Mouse (Mus musculus) E14TG2a.4 (cell line): Measurements from ENCODE around the gene Trmt1.

Experiments
- CTCF ChIP-seq: conservative IDR thresholded peaks from 2 replicates; pipeline ENCODE4 v1.5.1; 2014; ENCODE audit warnings: low read length
- NANOG ChIP-seq: IDR thresholded peaks from 2 replicates; pipeline ENCODE4 v1.6.1; 2014; ENCODE audit warnings: borderline replicate concordance, low read length, mixed read lengths

- TF ChIP-seq CTCF (no peak), NANOG (no peak)
Measured at GRCm38 (mm10) chr8:84665385-84665893, 20.7 kb upstream of the Trmt1 start.
